Mouse (Mus musculus) adrenal gland, postnatal 4 days (tissue): ENCODE data around the gene Tnfrsf19. TPM values are rescaled to one million over a fixed set of nuclear protein-coding genes. Genes with fewer than 3 reads are reported as not detected.

Source experiments
- DNase-seq, 2 experiments: peaks; one replicate each; pipeline ENCODE4 v3.0.0; 2021 to 2022; ENCODE audit warnings: low spot score in 2 of 2, mixed read lengths in 2 of 2
- total RNA-seq, 2 experiments: library from RNA; stranded (reverse); gene quantifications; 2 replicates each; pipeline ENCODE4 v1.2.3; 2021

The Tnfrsf19 gene
- total RNA-seq, 2 experiments from 2014 or later = 39.0 to 45.7 TPM

DNA sequence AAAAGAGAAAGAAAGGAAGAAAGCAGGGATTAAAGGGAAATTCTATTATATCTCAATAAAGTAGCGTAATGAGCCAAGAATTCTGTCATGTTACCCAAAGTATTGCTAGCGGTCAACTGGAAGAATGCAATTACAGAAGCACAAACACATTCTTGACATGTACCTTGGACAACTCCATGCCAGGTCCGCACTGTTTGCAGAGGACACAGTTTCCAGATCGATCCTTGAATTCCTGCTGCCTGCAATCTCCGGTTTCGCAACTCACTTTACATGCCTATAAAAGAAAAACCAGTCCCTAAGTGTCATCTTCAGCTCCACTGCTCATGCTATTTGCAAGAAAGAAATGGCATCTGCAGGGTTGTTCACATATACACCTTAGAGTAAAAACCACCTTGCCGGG, 22.3 kb downstream of the Tnfrsf19 start:
- DNase-seq = no peak

DNA sequence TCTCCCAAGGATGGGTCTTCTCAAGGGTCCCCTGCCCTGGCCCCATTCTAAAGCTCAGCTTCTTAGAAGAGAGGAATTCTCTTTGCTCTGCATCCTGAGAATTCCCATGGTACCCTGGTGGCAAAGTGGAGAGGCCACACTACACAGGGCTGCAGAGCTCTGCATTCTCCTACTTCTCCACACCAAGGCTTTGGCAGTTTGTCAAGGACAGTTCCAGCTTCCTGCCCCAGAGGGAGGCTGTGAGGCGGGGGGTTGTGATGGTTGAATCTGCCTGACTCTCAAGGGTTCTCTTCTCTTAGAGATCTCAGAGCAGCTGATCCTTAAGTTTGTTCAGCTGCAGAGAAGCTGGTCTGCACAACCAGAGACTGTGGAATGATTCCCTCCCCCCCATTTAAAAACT, 23.9 kb downstream of the Tnfrsf19 start:
- peak in 1 of 2 experiments; percentile 48 for DNase-seq

DNA sequence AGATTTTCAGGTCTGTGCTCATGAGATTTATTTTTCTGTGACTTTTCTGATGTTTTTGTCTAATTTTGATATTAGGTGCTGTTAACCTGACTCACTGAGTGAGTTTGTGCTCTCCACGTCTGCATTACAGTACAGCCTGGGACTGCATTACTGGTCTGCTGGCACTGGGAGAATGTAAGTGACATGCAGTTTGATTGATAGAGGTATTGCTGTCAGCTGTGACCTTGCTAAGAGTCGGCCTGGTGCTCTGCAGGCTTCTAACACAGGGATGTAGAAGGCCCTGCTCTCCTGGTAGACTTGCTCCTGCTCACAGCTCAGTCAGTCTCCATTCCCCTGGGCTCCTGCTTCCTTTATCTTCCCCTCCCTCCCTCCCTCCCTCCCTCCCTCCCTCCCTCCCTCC, 25.3 kb downstream of the Tnfrsf19 start:
- no peak for DNase-seq

DNA sequence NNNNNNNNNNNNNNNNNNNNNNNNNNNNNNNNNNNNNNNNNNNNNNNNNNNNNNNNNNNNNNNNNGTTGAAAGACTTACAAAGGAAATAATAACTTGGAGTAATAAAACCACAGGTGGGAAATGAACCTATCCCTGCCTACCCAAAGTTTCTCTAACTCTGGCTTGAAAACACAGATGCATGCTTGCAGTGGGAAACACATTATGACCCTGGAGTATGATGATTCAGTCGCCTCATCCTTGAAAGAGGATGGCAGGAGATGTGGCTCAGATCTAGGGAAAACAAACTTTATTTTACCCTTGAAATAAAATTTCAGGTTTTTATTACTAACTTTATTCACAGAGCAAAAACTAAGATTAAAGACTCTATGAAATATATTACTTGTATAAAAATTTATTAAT, 26.4 kb downstream of the Tnfrsf19 start:
- no peak for DNase-seq

DNA sequence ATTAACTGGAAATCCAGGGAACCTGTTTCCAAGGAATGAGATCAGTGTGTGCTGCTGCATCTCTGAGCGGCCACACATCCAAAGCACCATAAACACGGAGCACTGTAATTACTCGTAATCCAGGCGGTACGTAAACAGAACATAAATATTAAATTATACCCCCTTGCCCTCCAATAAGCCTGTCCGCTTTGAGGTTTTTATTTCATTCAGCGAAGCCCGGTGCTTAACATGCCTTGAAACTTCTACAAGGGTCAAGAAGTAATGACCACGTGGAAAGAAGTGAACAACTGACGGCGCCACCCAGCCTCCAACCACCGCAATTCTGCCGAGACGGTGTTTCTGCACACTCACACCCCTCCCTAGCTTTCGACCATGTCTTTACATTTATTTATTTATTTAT, 31.7 kb downstream of the Tnfrsf19 start:
- no peak for DNase-seq

DNA sequence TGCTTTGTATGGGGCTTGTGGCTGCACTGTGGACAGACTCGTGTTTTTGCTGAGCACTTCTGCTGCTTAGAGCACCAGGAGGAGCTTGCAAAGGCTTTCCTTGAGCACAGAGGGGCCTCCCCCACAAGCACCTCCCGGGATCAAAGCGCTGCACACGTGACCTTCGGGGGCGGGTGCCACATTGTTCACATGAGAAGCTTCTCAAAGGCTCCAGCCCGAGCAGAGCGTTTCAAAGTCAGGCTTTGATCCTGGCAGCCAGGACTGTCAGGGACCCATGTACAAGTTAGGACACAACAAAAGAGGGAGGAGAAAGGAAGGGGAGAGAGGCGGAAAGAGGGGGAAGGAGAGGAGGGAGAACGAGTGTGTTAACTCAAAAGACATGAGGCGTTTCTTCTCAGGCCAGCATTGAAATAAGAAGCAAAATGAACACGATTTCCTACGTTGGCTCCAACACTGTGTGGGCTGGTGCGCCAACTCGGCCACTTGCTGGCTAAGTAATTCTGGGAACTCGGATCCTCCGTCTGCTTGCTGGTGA, 33.8 kb downstream of the Tnfrsf19 start:
- DNase-seq = peak; percentile 36 to 63

DNA sequence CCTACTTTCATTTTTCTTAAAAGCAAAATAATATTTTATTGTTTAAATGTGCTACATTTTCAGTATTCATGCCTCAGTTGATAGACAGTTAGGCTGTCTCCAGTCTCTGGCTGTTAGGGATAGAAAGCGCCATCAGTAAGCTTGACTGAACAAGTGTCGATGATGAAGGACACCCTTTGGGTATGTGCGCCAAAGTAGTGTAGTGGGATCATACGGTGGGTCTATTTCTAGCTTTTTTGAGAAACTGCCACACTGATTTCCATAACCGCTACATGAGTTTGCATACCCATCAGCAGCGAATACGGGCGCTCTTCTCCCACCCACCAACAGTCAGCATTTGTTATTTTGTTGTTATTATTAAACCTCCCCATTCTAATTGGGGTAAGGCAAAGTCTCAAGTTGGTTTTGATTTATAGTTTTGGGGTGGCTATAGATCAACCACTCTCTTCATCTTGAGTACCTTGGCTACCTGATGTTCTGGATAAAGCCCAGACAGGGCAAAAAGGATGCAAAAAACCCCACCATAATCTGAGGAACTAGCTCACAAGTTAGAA, 34.6 kb downstream of the Tnfrsf19 start:
- no peak for DNase-seq

DNA sequence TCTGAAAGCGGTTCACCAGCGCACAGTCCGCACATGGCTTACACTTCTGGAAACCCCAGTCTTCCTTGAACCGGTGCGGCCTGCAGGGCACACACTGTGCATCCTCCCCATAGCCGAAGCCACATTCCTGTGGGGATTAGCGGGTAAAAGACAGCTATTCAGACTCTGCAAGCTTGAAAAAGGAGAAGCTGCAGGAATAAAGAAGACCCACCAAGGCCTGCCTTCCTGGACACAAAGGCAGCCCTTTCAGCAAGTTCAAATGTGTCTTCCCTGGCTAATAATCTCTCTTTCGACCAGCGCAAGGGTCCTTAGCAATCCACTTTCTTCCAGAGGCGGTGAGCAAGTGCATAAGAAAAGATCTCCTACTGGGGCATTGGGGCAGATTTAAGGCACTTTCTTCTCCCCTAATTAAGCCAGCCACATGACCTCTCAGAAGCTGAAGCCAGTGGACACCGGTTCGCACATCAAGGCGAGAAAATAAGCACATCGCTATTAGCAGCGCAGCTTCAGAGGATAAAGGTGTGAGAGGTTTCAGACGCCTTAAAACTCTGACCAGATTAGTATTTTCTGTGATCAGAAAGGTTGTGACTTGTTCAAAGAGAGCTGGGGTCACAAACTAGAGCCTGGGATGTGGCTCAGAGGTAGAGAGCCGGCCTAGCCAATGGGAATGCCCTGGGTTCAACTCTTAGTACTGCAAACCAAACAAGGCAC, 41.0 kb downstream of the Tnfrsf19 start:
- DNase-seq = no peak

DNA sequence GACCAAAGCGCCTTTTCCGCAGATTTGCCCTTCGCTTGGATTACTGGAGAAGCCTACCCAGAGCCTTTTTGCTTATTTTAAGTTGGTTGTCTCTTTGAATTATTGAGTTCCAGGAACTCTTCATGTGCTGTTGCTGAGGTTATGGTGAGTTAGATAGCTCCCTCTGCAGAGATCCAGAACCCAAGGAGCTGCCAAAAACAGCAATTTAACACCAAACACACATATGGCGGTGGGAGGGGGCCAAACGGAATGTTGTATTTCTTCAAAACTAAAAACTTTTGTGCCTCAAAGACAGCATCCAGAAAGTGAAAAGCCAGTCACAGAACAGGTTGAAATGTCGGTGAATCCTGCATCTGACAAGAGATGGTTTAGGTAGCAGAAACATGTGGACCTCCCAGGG, 42.6 kb downstream of the Tnfrsf19 start:
- no peak for DNase-seq

DNA sequence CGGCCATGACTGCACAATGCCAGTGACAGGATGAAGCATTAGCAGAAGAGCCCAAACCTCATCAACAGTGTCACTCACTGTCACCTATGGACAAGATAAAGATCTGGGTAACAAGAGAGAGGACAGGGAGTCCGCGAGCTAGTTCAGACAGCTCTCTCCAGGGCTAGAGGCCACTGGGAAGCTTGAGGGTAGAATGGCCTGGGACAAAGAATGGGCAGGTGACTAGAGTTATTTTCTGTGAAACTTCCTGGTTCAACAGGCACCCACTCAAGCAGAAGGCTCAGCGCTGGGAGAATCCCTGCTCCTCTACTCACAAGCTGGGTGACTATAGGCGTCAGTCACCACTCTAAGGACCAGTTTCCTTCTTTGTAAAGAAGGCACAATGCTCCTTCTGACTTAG, 46.2 kb downstream of the Tnfrsf19 start:
- DNase-seq = no peak

DNA sequence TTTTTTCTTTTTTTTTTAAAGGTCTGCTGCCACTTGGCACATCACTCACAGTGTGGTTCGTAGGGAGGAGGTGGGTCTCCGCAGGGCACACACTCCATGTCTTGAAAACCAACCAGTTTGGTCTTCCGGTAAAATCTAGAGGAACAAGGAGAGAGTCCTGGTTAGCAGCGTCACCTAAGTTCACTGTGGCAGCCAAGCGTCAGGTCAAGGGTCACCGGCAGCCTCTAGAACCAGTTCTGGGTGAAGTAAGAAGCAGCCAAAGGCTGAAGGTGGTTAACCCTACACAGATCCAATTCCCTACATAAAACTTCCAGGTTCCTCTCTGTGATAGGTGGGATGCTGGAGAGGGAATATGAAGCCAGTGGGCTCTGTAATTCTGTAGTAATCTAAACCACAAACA, 49.7 kb downstream of the Tnfrsf19 start:
- DNase-seq = no peak

DNA sequence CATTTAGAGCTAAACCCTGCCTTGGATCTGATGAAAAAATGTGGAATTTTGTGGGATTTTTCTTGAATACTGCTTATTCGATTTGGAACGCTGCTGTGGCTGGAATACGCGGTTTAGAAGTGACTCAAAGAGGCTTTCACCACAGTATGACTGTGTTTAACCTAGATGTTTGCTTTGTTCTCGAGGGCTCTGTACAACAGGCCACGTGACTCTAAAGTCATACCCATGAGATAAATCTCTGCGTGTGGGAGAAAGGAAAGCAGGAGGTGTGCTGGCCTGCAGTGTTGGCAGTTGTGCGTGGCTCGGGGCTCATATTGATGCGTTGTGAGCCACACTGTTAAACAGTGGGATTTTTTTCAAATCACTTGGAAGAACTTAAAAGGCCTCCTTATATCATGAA, 52.8 kb downstream of the Tnfrsf19 start:
- DNase-seq = no peak

DNA sequence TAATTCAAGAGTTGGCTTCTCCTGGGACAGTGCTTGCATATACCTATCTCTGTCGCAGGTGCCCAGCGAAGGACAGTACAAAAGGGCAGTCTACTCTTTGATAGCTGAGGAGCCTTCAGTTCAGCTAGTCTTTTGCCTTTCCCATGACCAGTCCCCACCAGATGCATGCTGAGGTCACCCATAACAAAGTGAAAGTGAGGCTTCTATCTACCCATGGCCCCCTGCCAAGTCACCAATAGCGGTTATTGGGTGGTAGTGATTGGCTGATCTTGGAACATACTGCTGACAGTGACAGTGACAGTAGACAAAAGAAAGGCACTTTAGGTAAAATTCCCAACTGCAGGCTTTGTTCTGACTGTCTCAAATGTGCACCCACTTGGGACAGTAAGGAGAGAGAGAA, 53.2 kb downstream of the Tnfrsf19 start:
- no peak for DNase-seq

DNA sequence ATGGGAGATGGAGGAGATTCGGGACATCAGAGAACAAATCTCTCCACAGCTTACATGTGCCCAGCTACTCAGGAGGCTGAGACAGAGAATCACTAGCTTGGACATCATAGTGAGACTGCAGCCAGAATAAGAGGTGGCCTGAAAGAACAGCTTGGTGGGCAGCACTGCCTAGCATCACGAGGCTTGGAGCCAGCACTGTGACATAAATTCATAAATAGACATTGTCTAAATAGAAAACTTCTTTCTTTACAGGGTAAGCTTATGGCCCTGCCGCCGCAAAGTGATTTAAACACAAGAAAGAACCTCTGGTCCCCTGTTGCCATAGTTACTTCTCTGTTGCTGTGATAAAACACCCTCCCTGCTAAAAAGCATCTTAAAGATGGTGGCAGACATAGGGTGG, 54.1 kb downstream of the Tnfrsf19 start:
- DNase-seq = no peak

DNA sequence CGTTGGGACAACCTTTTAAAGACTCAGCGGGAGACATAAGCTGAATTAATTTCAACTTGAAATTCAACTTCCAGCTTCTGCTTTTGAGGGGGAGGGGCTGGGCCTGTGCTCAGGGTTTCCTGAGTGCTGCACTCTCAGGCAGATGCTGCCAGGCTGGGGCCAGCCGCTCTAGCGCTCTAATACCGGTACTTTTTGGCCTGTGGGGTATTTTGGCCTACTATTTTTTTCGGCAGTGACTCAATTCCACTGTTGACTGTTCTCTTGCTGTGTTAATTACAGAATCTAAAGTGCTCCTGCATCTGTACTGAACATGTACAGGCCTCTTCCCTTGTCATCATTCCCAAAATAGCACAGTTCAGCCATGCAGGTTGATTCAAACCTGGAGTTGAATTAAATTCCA, 58.1 kb downstream of the Tnfrsf19 start:
- no peak for DNase-seq

DNA sequence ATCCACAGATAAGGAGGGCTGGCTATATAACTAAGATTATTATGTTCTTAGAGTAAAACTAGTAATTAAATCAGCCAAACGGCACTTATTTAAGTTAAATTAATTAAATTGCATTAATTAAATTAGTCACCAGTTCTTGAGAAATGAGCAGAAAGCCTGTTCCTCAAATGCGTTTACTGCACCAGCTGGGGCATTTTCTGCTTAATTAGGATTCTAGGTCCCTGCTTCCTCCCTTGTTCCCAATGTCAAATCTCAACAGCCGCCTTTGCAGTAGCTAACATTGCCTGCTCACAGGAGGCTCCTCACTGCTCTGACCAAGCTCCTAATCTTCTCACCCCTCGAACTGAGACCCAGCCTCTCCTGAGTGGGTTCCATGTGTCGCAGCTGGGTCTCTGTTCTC, 59.4 kb downstream of the Tnfrsf19 start:
- DNase-seq = no peak

DNA sequence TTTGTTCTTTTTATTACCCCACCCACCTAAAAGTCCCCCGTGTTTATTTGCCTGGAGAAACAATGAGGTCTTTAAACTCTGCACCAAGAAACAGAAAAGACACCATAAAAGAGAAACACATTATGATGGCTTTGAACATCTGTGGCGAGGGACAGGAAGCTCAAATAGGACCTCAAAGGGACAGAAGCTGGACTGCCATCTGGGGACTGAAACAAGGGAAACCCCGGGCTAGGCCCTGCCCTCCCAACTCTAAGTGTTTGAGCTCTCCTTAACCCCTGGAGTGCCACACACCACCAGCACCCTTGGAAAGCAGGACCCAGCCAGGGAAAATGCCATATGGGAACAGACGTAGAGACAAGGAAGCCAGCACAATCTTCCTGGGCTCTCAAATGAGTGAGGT, 61.2 kb downstream of the Tnfrsf19 start:
- DNase-seq = no peak

DNA sequence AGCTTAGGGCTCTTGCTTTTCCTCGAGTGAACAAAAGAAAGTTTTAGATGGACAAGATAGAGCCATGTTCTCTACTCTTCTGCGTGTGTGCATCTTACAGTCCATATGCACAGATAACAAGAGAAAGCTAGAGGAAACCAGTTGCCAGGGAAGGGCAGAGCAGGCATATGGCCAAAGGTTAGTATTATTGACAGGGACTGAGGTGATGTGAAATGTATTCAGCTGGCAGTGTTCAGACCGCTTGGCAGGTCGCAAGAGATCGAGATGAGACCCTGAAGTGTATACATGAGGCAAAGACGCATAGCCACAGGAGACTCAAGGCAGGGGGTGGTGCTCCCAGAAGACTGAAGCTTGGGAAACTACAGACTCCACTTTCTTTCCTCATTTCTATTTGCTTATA, 62.0 kb downstream of the Tnfrsf19 start:
- no peak for DNase-seq

DNA sequence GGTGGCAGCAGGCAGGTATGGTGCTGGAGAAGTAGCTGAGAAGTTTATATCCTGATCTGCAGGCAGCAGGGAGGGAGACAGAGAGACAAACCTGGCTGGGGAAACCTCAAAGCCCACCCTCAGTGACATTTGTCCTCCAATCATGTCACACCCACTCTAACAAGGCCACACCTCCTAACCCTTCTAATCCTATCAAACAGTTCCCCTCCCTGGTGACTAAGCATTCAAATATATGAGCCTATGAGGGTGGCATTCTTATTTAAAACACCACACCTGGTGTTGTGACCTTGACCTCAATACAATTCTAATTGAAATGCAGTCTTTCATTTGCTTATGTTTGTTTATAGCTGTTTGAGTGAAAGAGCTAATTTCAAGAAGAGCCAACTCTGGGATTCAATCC, 64.2 kb downstream of the Tnfrsf19 start:
- no peak for DNase-seq

DNA sequence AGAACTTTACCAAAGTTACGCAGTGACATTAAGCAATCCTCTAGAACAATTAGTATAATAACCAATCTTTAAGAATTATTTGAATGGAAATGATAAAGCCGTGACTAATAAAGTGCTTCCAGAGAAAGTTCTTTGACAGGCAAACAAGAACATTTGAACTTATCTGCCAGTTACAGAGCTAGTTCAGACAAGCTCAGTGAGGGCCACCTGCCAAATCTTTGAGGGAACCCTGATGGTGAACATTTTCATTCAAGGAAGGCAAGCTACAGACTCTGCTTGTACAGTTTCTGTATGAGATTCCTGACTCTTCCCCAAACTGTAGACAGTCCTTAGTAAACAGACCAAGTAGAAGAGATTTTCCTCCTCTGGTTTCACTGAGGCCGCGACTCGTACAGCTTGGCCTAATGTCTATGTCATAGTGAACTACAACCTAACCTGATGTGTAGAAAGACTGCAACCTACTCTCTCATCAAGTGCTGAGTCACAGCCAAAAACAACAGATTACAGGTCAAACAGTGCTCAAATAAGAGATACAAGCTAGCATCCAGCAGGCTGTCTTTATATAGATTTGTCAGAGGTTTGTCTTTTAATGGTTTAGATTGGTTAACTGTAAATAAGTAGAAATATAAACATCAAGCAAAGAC, 65.9 kb downstream of the Tnfrsf19 start:
- DNase-seq = no peak

DNA sequence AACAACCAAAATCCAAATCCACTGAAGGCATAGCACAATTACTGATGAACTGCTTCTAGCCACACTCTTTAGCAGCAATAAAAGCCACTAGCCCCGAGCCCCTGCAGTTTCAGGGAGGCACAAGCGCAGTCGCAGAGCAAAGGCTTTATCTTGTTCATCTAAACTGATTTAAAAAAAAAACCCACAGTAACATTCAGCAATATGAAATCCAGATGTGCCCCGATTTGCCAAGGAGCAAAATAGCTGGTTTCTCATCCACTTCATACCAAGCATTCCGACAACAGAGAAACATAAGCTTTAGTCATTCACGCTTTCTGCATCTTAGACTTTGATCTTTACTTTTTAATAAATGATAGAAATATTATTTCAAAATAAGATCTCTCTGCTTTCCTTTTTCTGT, 68.2 kb downstream of the Tnfrsf19 start:
- DNase-seq = no peak

DNA sequence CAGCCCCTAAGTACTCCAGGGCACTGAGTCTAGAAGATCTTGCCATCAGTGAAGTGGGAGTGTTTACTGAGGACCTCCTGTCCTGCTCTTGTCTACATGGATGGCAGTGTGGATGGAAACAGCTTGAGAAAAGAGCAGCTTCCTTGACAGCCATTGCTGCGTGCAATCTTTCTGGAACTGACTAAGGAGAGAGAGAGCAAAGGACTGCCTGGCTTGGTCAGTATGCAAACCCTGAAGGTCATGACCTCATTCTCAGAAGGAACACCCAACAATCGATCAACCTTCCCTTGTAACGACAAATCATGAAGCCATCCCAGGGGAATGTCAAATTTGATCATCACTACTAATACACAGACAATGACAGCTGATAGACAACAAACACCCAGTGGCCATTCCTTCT, 70.1 kb downstream of the Tnfrsf19 start:
- no peak for DNase-seq

DNA sequence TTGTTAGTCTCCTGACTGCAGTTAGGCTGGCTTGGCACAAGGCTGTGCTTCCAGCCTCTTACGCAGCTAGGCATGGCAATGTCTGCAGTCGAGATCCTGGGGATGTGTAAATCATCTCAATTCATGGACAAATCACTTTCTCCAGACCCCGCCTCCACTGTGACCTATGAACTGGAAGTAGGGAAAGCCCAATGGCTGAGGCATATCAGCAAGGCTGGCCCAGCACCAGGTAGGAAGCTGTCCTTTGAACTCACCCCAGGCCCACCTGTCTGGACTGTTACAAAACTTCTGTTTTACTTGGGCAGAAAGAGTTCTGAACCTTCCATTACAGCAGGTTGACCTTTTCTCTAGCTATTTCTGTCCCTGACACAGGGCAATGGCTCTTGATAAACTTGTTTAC, 70.6 kb downstream of the Tnfrsf19 start:
- peak in 1 of 2 experiments; percentile 17 for DNase-seq
